Mouse (Mus musculus): ENCODE measurements around the gene Slc13a4.

DNA sequence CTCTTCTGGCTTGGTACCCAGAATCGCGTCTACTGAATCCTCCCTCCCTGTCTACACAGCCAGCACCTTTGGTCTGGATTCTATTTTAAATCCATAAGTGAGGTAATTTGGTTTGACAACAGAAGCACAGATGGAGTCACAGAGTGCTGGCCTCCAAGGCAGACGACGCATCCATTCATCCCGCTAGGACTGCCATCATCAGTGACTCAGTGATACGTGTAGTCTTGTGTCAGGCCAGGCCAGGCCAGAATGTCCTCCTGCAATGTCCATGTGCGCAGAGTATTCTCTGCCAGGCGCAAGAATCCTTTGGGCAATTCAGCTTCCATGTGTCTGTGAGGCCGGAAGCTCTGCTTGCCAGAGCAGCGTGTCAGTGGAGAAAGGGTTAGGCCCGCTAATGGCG lies 22.0 kb upstream of the Slc13a4 start:
- TF ChIP-seq CTCF (IDR thresholded peaks at IDR 0.05; ENCODE audit: extremely low read depth, insufficient read length, insufficient replicate concordance, low read depth, low read length) (no peak), POLR2A (IDR thresholded peaks at IDR 0.05; ENCODE audit: low read depth, low read length) (no peak)

All from small intestine, adult 2 months (tissue).